Mouse (Mus musculus): ENCODE data around the gene 1110059E24Rik.

1110059E24Rik gene

DNA sequence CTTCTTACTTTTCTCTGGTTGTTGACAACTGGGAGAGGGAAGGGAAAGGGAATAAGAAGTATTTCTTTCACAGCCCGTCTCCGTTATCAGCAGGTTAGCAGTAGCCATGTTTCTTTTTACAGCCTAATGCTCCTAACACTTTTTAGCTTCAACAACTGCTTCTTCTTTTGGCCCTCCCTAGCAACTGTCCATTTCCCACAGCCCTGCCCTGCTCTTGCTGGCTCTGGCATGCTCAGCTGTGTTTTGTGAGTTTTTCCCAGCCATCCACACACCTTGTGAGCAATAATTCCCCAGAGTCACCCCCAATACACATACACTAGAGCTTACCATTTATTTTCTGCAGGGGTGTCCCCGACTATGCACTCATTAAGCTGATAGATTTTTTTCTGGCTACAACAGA is 75.3 kb downstream of the 1110059E24Rik start:
- no peak for DNase-seq (ENCODE audit: low read depth)

DNA sequence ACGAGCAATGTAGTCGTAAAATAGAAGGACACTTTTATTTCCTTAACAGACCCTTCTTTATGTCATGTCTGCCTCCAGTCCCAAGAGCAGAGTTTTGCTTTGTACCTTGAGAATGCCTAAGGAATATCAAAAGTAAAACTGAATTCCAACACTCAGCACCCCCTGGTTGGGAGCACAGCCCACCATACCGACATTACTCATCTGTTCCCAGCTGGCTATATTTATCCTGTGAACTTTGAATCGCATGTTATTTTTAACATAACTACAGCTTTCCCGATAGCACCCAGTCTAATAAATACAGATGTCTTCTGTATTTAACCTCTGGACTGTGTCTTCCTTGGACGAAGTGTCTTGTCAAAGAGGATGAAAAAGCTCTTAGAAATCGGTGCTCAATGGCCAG is 80.8 kb downstream of the 1110059E24Rik start:
- no peak for DNase-seq (ENCODE audit: low read depth)

- DNase-seq (ENCODE audit: low read depth), result peak; percentile 77
These were observed 81.4 kb downstream of the 1110059E24Rik start for GRCm38 (mm10) chr19:21571223-21571980.

DNA sequence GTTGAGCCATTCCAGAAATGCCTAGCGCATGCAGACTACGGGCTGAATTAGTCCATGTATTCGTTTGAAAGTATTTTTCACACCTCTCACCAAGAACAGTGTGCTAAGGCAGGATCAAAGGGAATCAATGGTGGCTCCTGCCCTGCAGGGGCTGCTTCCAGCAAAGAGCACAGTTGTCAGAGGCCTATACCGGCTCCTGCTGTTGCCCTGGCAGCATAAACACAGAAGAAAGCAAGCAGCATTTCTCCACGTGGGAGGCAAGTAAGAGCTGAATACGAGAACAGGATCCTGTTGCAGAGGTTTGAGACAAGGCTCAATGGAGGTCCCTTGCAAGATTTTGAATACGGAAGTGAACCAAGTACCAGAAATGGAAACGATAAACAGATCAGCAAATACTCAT is 82.0 kb downstream of the 1110059E24Rik start:
- DNase-seq (ENCODE audit: low read depth), result no peak

- DNase-seq (ENCODE audit: low read depth), result no peak
These were observed 84.1 kb downstream of the 1110059E24Rik start for GRCm38 (mm10) chr19:21568528-21569185.

- DNase-seq (ENCODE audit: low read depth), result no peak
These were observed 84.8 kb downstream of the 1110059E24Rik start for GRCm38 (mm10) chr19:21567933-21568332.

GRCm38 (mm10) chr19:21566484-21566883 is 86.3 kb downstream of the 1110059E24Rik start:
- DNase-seq (ENCODE audit: low read depth), result no peak

GRCm38 (mm10) chr19:21564461-21564797 is 88.3 kb downstream of the 1110059E24Rik start:
- DNase-seq (ENCODE audit: low read depth), result no peak

- peak; percentile 66 for DNase-seq (ENCODE audit: low read depth)
These were observed 88.9 kb downstream of the 1110059E24Rik start for GRCm38 (mm10) chr19:21563789-21564460.

- no peak for DNase-seq (ENCODE audit: low read depth)
These were observed 89.8 kb downstream of the 1110059E24Rik start for GRCm38 (mm10) chr19:21562996-21563395.

DNA sequence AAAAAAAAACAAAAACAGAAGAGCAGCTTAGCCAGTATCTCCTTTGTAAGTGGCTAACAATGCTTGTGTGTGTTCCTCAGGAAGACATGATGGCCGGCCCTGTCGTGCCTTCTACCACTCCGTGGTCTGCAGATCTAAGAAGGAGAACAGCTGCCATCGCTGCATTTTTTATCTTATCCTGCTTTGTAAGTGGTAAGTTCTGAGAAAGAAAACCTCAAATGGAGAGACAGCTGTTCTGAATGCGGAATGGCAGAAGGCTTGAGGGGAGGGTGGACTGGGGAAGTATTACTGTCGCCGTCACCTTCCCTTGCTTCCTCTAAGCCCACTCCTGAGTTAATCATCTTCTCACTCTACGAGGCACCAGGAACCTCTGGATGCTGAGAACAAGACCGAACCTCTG is 100.0 kb downstream of the 1110059E24Rik start:
- no peak for DNase-seq (ENCODE audit: low read depth)

- no peak for DNase-seq (ENCODE audit: low read depth)
These were observed 100.7 kb downstream of the 1110059E24Rik start for GRCm38 (mm10) chr19:21551921-21552536.

DNA sequence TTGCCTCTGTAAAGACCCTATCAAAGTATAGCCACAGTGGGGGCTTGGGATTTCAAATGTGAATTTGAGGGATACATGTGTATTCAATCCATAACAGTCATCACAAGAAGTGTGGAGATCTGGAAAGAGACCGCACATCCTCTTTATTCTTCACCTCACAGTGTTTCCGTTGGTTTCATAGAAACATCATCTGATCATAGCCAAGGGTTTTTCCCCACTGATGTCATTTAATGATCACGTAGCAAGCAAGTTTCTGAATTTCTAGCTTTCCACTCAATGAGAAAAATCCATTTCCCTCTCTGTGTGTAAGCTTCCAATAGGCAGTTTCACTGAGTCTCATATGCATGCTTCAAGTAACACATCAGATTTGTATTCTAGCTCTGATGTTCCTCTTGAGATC is 103.1 kb downstream of the 1110059E24Rik start:
- no peak for DNase-seq (ENCODE audit: low read depth)

- DNase-seq (ENCODE audit: low read depth), result no peak
These were observed 103.8 kb downstream of the 1110059E24Rik start for GRCm38 (mm10) chr19:21548947-21549346.

DNA sequence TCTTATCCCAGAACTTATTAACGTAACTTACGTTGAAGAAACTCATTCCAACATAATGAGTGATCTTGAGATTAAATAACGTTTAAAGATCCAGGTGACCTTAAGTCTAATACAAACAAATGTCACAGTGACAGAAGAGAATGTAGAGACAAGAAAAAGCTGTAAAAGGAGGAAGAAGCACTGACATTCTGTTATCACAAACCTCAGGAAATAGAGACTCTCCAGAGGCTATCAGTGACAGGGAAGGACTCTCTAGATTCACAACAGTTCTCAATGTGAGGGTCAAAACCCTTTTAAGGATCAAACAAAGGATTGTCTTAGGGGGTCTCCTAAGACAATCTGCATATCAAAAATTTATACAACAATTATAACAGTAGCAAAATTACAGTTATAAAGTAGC is 115.7 kb downstream of the 1110059E24Rik start:
- DNase-seq (ENCODE audit: low read depth), result no peak
